Mouse (Mus musculus) CH12.LX (cell line): ENCODE measurements around the gene Eps15l1. TPM values are rescaled to one million over a fixed set of nuclear protein-coding genes. Genes with fewer than 3 reads are reported as not detected.

Experiments used
- DNase-seq: peaks from one replicate; pipeline ENCODE4 v3.0.0-alpha.2; 2013; ENCODE audit errors: extremely low read depth
- H3K27ac ChIP-seq: 2 replicates; pipeline ENCODE4 v1.5.1; 2012; ENCODE audit warnings: low read depth, mild to moderate bottlenecking, control low read depth, moderate library complexity; ENCODE audit not compliant: insufficient read depth
- H3K27me3 ChIP-seq: replicated peaks from 2 replicates; pipeline ENCODE3; 2012; ENCODE audit warnings: inconsistent platforms
- H3K36me3 ChIP-seq, 2 experiments: replicated peaks in 1 of 2; 2 replicates each; pipeline versions ENCODE3 to v1.6.1; 2012; ENCODE audit warnings: inconsistent platforms in 1 of 2, low read length in 1 of 2, mild to moderate bottlenecking in 1 of 2, mixed read lengths in 1 of 2, moderate library complexity in 1 of 2; ENCODE audit not compliant: control insufficient read depth in 1 of 2, insufficient read depth in 1 of 2
- H3K4me1 ChIP-seq, 2 experiments: 2 replicates each; pipeline ENCODE4 v1.6.1; 2012; ENCODE audit warnings: inconsistent platforms in 1 of 2, moderate library complexity in 1 of 2; ENCODE audit not compliant: insufficient read depth in 2 of 2, control insufficient read depth in 1 of 2
- H3K4me2 ChIP-seq: 2 replicates; pipeline ENCODE4 v1.6.1; 2012; ENCODE audit warnings: low read depth, mild to moderate bottlenecking, control low read depth; ENCODE audit not compliant: poor library complexity, insufficient read depth, severe bottlenecking
- H3K4me3 ChIP-seq, 3 experiments: fragments of 150-350 bp in 1 of 3; sonication (generic) in 1 of 3; replicated peaks in 1 of 3; 2 replicates each; pipeline versions ENCODE3 to v1.5.1; 2011 to 2012; ENCODE audit warnings: low read depth in 2 of 3, low read length in 2 of 3, mild to moderate bottlenecking in 2 of 3, moderate library complexity in 2 of 3, control low read depth in 1 of 3, improper control_type of control experiment in 1 of 3, inconsistent platforms in 1 of 3, mixed read lengths in 1 of 3; ENCODE audit not compliant: poor library complexity in 1 of 3
- H3K79me2 ChIP-seq: replicated peaks from 2 replicates; pipeline ENCODE4 v1.6.1; 2012; ENCODE audit warnings: mild to moderate bottlenecking, moderate library complexity; ENCODE audit not compliant: control insufficient read depth, poor library complexity, insufficient read depth, severe bottlenecking; ENCODE audit errors: extremely low read depth
- H3K9ac ChIP-seq: 2 replicates; pipeline ENCODE4 v1.6.1; 2012; ENCODE audit warnings: low read depth, mild to moderate bottlenecking, control low read depth, moderate library complexity; ENCODE audit not compliant: insufficient read depth
- H3K9me3 ChIP-seq: replicated peaks from 2 replicates; pipeline ENCODE3; 2012; ENCODE audit warnings: low read length, inconsistent platforms, mixed read lengths
- CHD2 ChIP-seq: IDR thresholded peaks from 2 replicates; pipeline ENCODE4 v1.6.1; 2011; ENCODE audit warnings: low read length, improper control_type of control experiment
- ELF1 ChIP-seq: IDR thresholded peaks from 2 replicates; pipeline ENCODE4 v1.6.1; 2014; ENCODE audit warnings: low read depth, mild to moderate bottlenecking, inconsistent platforms, low read length, improper control_type of control experiment
- EP300 ChIP-seq: IDR thresholded peaks from 2 replicates; pipeline ENCODE4 v1.6.1; 2011; ENCODE audit warnings: low read length, improper control_type of control experiment
- ETS1 ChIP-seq: conservative IDR thresholded peaks from 2 replicates; pipeline ENCODE4 v1.6.1; 2012; ENCODE audit warnings: low read depth, mild to moderate bottlenecking, inconsistent platforms, low read length, improper control_type of control experiment, moderate library complexity
- IRF4 ChIP-seq: IDR thresholded peaks from 2 replicates; pipeline ENCODE4 v1.6.1; 2014; ENCODE audit warnings: low read depth, mild to moderate bottlenecking, inconsistent platforms, low read length, improper control_type of control experiment
- JUN ChIP-seq: IDR thresholded peaks from 2 replicates; pipeline ENCODE4 v1.6.1; 2011; ENCODE audit warnings: low read depth, mild to moderate bottlenecking, low read length, improper control_type of control experiment, moderate library complexity; ENCODE audit not compliant: insufficient read depth
- MAFK ChIP-seq: IDR thresholded peaks from 2 replicates; pipeline ENCODE4 v1.6.1; 2011; ENCODE audit warnings: low read length, improper control_type of control experiment; ENCODE audit not compliant: insufficient replicate concordance
- POLR2A ChIP-seq: IDR thresholded peaks from 2 replicates; pipeline ENCODE4 v1.6.1; 2011; ENCODE audit warnings: low read depth, mild to moderate bottlenecking, improper control_type of control experiment, low read length
- RAD21 ChIP-seq: IDR thresholded peaks from 2 replicates; pipeline ENCODE4 v1.6.1; 2011; ENCODE audit warnings: low read depth, mild to moderate bottlenecking, low read length, improper control_type of control experiment, moderate library complexity
- RCOR1 ChIP-seq: conservative IDR thresholded peaks from 2 replicates; pipeline ENCODE4 v1.6.1; 2012; ENCODE audit warnings: low read depth, mild to moderate bottlenecking, inconsistent platforms, low read length, improper control_type of control experiment
- SIN3A ChIP-seq: IDR thresholded peaks from 2 replicates; pipeline ENCODE4 v1.6.1; 2012; ENCODE audit warnings: low read length, improper control_type of control experiment, inconsistent platforms
- TCF12 ChIP-seq: IDR thresholded peaks from 2 replicates; pipeline ENCODE4 v1.6.1; 2014; ENCODE audit warnings: low read depth, mild to moderate bottlenecking, inconsistent platforms, low read length, improper control_type of control experiment
- ZC3H11A ChIP-seq: IDR thresholded peaks from 2 replicates; pipeline ENCODE4 v1.6.1; 2012; ENCODE audit warnings: low read depth, mild to moderate bottlenecking, inconsistent platforms, low read length, improper control_type of control experiment
- dilution Hi-C: fragments of 300-500 bp; cut with MboI; formaldehyde crosslinking; loops from 2 replicates; pipeline ENCODE4 v1.14.3; 2020; ENCODE audit warnings: low sequenced_read_pairs; ENCODE audit not compliant: extremely low pct_unique_long_range_greater_than_20kb, extremely low pct_ligation_motif_present
- in situ Hi-C: fragments of 300-500 bp; cut with MboI; formaldehyde crosslinking; loops from 3 replicates; pipeline ENCODE4 v1.14.3; 2019; ENCODE audit warnings: low sequenced_read_pairs, low pct_ligation_motif_present, low pct_unique_long_range_greater_than_20kb, mixed read lengths
- polyA plus RNA-seq: library from polyadenylated mRNA; unstranded; fragments of >175 nt; gene quantifications from 2 replicates; pipeline ENCODE4 v1.2.1, GENCODE M21; 2012; ENCODE audit warnings: low read depth; ENCODE audit not compliant: insufficient read length
- total RNA-seq, 2 experiments: library from RNA; depleted of rRNA; stranded (reverse); fragments of 300-350 nt in 1 of 2; fragments of >200 nt in 1 of 2; gene quantifications; 2 replicates each; pipeline ENCODE4 v1.2.3; 2012 to 2014

Eps15l1 gene
- total and polyA plus RNA-seq, 3 experiments: 21.7 to 49.4 (median 25.6) TPM

GRCm38 (mm10) chr8:72323131-72323725, 98.0 kb downstream of the Eps15l1 start:
- Histone ChIP-seq H3K27ac (no peak overlapping the region), H3K4me3 (no peak overlapping the region), H3K36me3 (peaks cover 0 to 2% of the 10 kb centered on the region in 2 experiments), H3K4me1 (peaks cover 15 to 50% of the 10 kb centered on the region in 2 experiments), H3K79me2 (no peaks in the 10 kb centered on the region), H3K9me3 (peaks cover 20% of the 10 kb centered on the region), H3K4me2 (no peak overlapping the region), H3K27me3 (peaks cover 2% of the 10 kb centered on the region), H3K9ac (no peak overlapping the region)
- dilution Hi-C loops (no loop called here), in situ Hi-C loops (no loop called here)
- TF ChIP-seq JUN (no peak), ETS1 (peak; percentile 17; the same call in 1 of the 2 replicates)
- no peak for DNase-seq

- Histone ChIP-seq H3K9ac (no peak overlapping the region), H3K9me3 (peaks cover 20% of the 10 kb centered on the region), H3K4me2 (peak overlapping the region; percentile 69), H3K79me2 (no peaks in the 10 kb centered on the region), H3K4me3 (no peak overlapping the region), H3K27ac (no peak overlapping the region), H3K4me1 (peaks cover 20 to 57% of the 10 kb centered on the region in 2 experiments), H3K36me3 (peaks cover 0 to 2% of the 10 kb centered on the region in 2 experiments), H3K27me3 (peaks cover 2% of the 10 kb centered on the region)
- dilution Hi-C loops: no loop called here
- TF ChIP-seq MAFK (0 out of 2 replicates have a peak, but pooled peaks have one; percentile 33), IRF4 (peak; percentile 89; the same call in 1 of the 2 replicates), POLR2A (no peak), ETS1 (peak; percentile 88), CHD2 (peak; percentile 44; the same call in 1 of the 2 replicates), TCF12 (peak; percentile 31; the same call in 1 of the 2 replicates), EP300 (peak; percentile 84), RCOR1 (peak; percentile 60; the same call in 1 of the 2 replicates), ZC3H11A (no peak), RAD21 (no peak), ELF1 (peak; percentile 22; the same call in 1 of the 2 replicates), SIN3A (no peak)
- in situ Hi-C loops: no loop called here
- DNase-seq: peak; percentile 66
Observed at GRCm38 (mm10) chr8:72322471-72322889, 98.8 kb downstream of the Eps15l1 start.
